Mouse (Mus musculus) midbrain, embryonic 15.5 days (tissue): ENCODE measurements around the gene BC051142. TPM values are rescaled to one million over a fixed set of nuclear protein-coding genes. Genes with fewer than 3 reads are reported as not detected.
"Not testable (repeated sequence)": the region's sequence is repeated elsewhere in the genome, so short reads cannot be mapped to it uniquely, and the experiment has no call there.

Source experiments
- ATAC-seq: fragments of 200-750 bp; cut with Nextera tagmentation; replicated peaks from 2 replicates; pipeline ENCODE4 v1.8.0; 2017; ENCODE audit warnings: moderate TSS enrichment
- H3K27ac ChIP-seq: fragments of 300-500 bp; sonication (generic); 2 replicates; pipeline ENCODE4 v1.5.1; 2015; ENCODE audit warnings: mild to moderate bottlenecking, inconsistent platforms
- H3K27me3 ChIP-seq: fragments of 300-500 bp; sonication (generic); replicated peaks from 2 replicates; pipeline ENCODE4 v1.6.1; 2015; ENCODE audit warnings: inconsistent platforms
- H3K36me3 ChIP-seq: fragments of 300-500 bp; sonication (generic); replicated peaks from 2 replicates; pipeline ENCODE4 v1.6.1; 2015; ENCODE audit warnings: inconsistent platforms
- H3K4me1 ChIP-seq: fragments of 300-500 bp; sonication (generic); 2 replicates; pipeline ENCODE4 v1.6.1; 2015; ENCODE audit warnings: inconsistent platforms
- H3K4me2 ChIP-seq: fragments of 300-500 bp; sonication (generic); 2 replicates; pipeline ENCODE4 v1.6.1; 2015; ENCODE audit warnings: inconsistent platforms, mild to moderate bottlenecking, moderate library complexity
- H3K4me3 ChIP-seq: fragments of 300-500 bp; sonication (generic); 2 replicates; pipeline ENCODE4 v1.5.1; 2015; ENCODE audit warnings: mild to moderate bottlenecking, inconsistent platforms
- H3K9ac ChIP-seq: fragments of 300-500 bp; sonication (generic); 2 replicates; pipeline ENCODE4 v1.6.1; 2015; ENCODE audit warnings: mild to moderate bottlenecking, inconsistent platforms
- H3K9me3 ChIP-seq: fragments of 300-500 bp; sonication (generic); 2 replicates; pipeline ENCODE4 v1.6.1; 2016; ENCODE audit warnings: inconsistent platforms
- WGBS: fragments of 180-500 bp; shearing (Covaris S2); methylation state at CpG from one replicate; pipeline ENCODE4 v1.1.7; 2015; ENCODE audit warnings: mixed read lengths; 5-methylcytosine and 5-hydroxymethylcytosine counted together
- polyA plus RNA-seq: library from polyadenylated mRNA; unstranded; fragments of >200 nt; fragmentation: Nextera tagmentation; extraction: Ambion mirVana; gene quantifications from 2 replicates; pipeline ENCODE4 v1.2.1, GENCODE M21; 2015

BC051142 gene
- polyA plus RNA-seq, 1 experiment from 2014 or later: 7.1 TPM

GRCm38 (mm10) chr17:34477238-34478013 lies 78.8 kb downstream of the BC051142 start, which contains the start of gene Btnl4:
Btnl4 (minus strand) TSS chr17:34477318.
- not testable (repeated sequence) for ATAC-seq, H3K9me3 ChIP-seq, H3K27me3 ChIP-seq, H3K9ac ChIP-seq, H3K4me3 ChIP-seq, H3K36me3 ChIP-seq, H3K4me1 ChIP-seq, H3K4me2 ChIP-seq, H3K27ac ChIP-seq
- WGBS: 85% methylated on average over 5 of the region's 5 CpGs

- Histone ChIP-seq H3K4me3 (no peak overlapping the region), H3K36me3 (no peaks in the 10 kb centered on the region), H3K9me3 (no peaks in the 10 kb centered on the region), H3K9ac (no peak overlapping the region), H3K4me1 (no peaks in the 10 kb centered on the region), H3K4me2 (no peak overlapping the region), H3K27ac (no peak overlapping the region), H3K27me3 (no peaks in the 10 kb centered on the region)
- ATAC-seq: no peak
Measured at GRCm38 (mm10) chr17:34492796-34493195, 94.2 kb downstream of the BC051142 start.

GRCm38 (mm10) chr17:34495156-34495555 lies 96.5 kb downstream of the BC051142 start:
- not testable (repeated sequence) for H3K27me3 ChIP-seq, H3K4me2 ChIP-seq, H3K4me1 ChIP-seq, H3K9me3 ChIP-seq, ATAC-seq, H3K9ac ChIP-seq, H3K4me3 ChIP-seq, H3K36me3 ChIP-seq, H3K27ac ChIP-seq
- WGBS: 92% methylated on average over 2 of the region's 2 CpGs

- no peak overlapping the region for H3K4me2 ChIP-seq
- no peak overlapping the region for H3K9ac ChIP-seq
- H3K27me3 ChIP-seq: no peaks in the 10 kb centered on the region
- H3K27ac ChIP-seq: no peak overlapping the region
- H3K36me3 ChIP-seq: no peaks in the 10 kb centered on the region
- no peak overlapping the region for H3K4me3 ChIP-seq
- H3K4me1 ChIP-seq: no peaks in the 10 kb centered on the region
- 93% methylated on average over 1 of the region's 2 CpGs for WGBS
- ATAC-seq: no peak
- no peaks in the 10 kb centered on the region for H3K9me3 ChIP-seq
Measured at GRCm38 (mm10) chr17:34496539-34496938, 97.9 kb downstream of the BC051142 start.

- H3K27me3 ChIP-seq, H3K9me3 ChIP-seq, H3K27ac ChIP-seq, H3K4me2 ChIP-seq, H3K4me1 ChIP-seq, ATAC-seq, H3K36me3 ChIP-seq, H3K4me3 ChIP-seq, H3K9ac ChIP-seq: not testable (repeated sequence)
- 94% methylated on average over 3 of the region's 3 CpGs for WGBS
Measured at GRCm38 (mm10) chr17:34497319-34497718, 98.7 kb downstream of the BC051142 start.

- 74% methylated on average over 4 of the region's 4 CpGs for WGBS
- ATAC-seq: not testable (repeated sequence)
Measured at GRCm38 (mm10) chr17:34497726-34498125, 99.1 kb downstream of the BC051142 start.

GRCm38 (mm10) chr17:34507591-34507990 lies 109.0 kb downstream of the BC051142 start:
- no peak overlapping the region for H3K27ac ChIP-seq
- H3K27me3 ChIP-seq: no peaks in the 10 kb centered on the region
- H3K9ac ChIP-seq: no peak overlapping the region
- H3K9me3 ChIP-seq: no peaks in the 10 kb centered on the region
- no peaks in the 10 kb centered on the region for H3K36me3 ChIP-seq
- H3K4me2 ChIP-seq: no peak overlapping the region
- no peak for ATAC-seq
- H3K4me3 ChIP-seq: no peak overlapping the region
- H3K4me1 ChIP-seq: no peaks in the 10 kb centered on the region

More at GRCm38 (mm10) chr17:34497726-34498125, 99.1 kb downstream of the BC051142 start:
- H3K4me3 ChIP-seq, H3K9ac ChIP-seq, H3K4me1 ChIP-seq, H3K9me3 ChIP-seq, H3K27me3 ChIP-seq, H3K4me2 ChIP-seq, H3K27ac ChIP-seq, H3K36me3 ChIP-seq: not testable (repeated sequence)

Other genes with a start within 250 kb of the BC051142 start
- 0.79 and 1.2 TPM in 2 replicates for gene H2-DMb1, start 245.7 kb upstream of the BC051142 start, polyA plus RNA-seq
- gene Tap1, start 211.3 kb upstream of the BC051142 start, polyA plus RNA-seq: 2.3 and 3.1 TPM in 2 replicates
- gene Psmb9, start 211.1 kb upstream of the BC051142 start, polyA plus RNA-seq: 1.5 and 2.0 TPM in 2 replicates
- 4.1 and 4.2 TPM in 2 replicates for gene Psmb8, start 201.1 kb upstream of the BC051142 start, polyA plus RNA-seq
- 1.7 and 2.2 TPM in 2 replicates for gene Tap2, start 195.3 kb upstream of the BC051142 start, polyA plus RNA-seq
- gene H2-Ob, start 159.9 kb upstream of the BC051142 start, polyA plus RNA-seq: 0.06 and 0.18 TPM in 2 replicates
- gene H2-Ab1, start 141.1 kb upstream of the BC051142 start, polyA plus RNA-seq: 1.4 and 2.3 TPM in 2 replicates
- gene H2-Aa, start 111.0 kb upstream of the BC051142 start, polyA plus RNA-seq: 0.30 and 0.61 TPM in 2 replicates
- gene H2-Eb1, start 93.0 kb upstream of the BC051142 start, polyA plus RNA-seq: 2.9 and 3.1 TPM in 2 replicates
- gene H2-Eb2, start 73.2 kb upstream of the BC051142 start, polyA plus RNA-seq: 0.08 and 0.19 TPM in 2 replicates
- gene Btnl2, start 44.0 kb upstream of the BC051142 start, polyA plus RNA-seq: not detected in 2 replicates
- not detected in 2 replicates for gene Btnl1, start 21.7 kb upstream of the BC051142 start, polyA plus RNA-seq
- not detected in 2 replicates for gene Btnl4, start 78.5 kb downstream of the BC051142 start, polyA plus RNA-seq
- not detected in 2 replicates for gene Btnl6, start 118.5 kb downstream of the BC051142 start, polyA plus RNA-seq
- 7.2 and 11.8 TPM in 2 replicates for gene Notch4, start 165.4 kb downstream of the BC051142 start, polyA plus RNA-seq
- 3.8 and 5.1 TPM in 2 replicates for gene Gpsm3, start 191.0 kb downstream of the BC051142 start, polyA plus RNA-seq
- 10.2 and 10.7 TPM in 2 replicates for gene Pbx2, start 192.4 kb downstream of the BC051142 start, polyA plus RNA-seq
- 1.7 and 1.8 TPM in 2 replicates for gene Ager, start 199.0 kb downstream of the BC051142 start, polyA plus RNA-seq
- gene Rnf5, start 204.9 kb downstream of the BC051142 start, polyA plus RNA-seq: 306 and 313 TPM in 2 replicates
- gene Agpat1, start 205.4 kb downstream of the BC051142 start, polyA plus RNA-seq: 128 and 130 TPM in 2 replicates
- 9.2 and 10.3 TPM in 2 replicates for gene Egfl8, start 217.2 kb downstream of the BC051142 start, polyA plus RNA-seq
- 20.0 and 20.9 TPM in 2 replicates for gene Ppt2, start 229.7 kb downstream of the BC051142 start, polyA plus RNA-seq
- gene Prrt1, start 230.7 kb downstream of the BC051142 start, polyA plus RNA-seq: 10.7 and 10.8 TPM in 2 replicates
- 14.6 and 16.0 TPM in 2 replicates for gene Fkbpl, start 245.9 kb downstream of the BC051142 start, polyA plus RNA-seq
- gene Atf6b, start 248.3 kb downstream of the BC051142 start, polyA plus RNA-seq: 123 and 125 TPM in 2 replicates